Mouse (Mus musculus): ENCODE results near the gene Dnaja4.

- TF ChIP-seq CTCF (IDR thresholded peaks at IDR 0.05; ENCODE audit: low read depth) (no peak), EP300 (IDR thresholded peaks at IDR 0.05; ENCODE audit: low read depth) (no peak)
These were observed 53.7 kb downstream of the Dnaja4 start for GRCm38 (mm10) chr9:54752201-54752943.

Data from liver, postnatal 0 days (tissue).